Mouse (Mus musculus) kidney, postnatal 0 days (tissue): ENCODE data around the gene Tpte. TPM values are rescaled to one million over a fixed set of nuclear protein-coding genes. Genes with fewer than 3 reads are reported as not detected.
A peak's percentile ranks its signal among the peaks of the same experiment; 100 is the strongest.

Experiments used
- ATAC-seq: fragments of 200-750 bp; cut with Nextera tagmentation; replicated peaks from 2 replicates; pipeline ENCODE4 v1.8.0; 2017; ENCODE audit warnings: low read depth, moderate number of reproducible peaks, moderate TSS enrichment, moderate library complexity; ENCODE audit not compliant: low FRiP score
- DNase-seq: peaks from one replicate; pipeline ENCODE4 v3.0.0-alpha.2; 2016; ENCODE audit warnings: low spot score
- H3K27ac ChIP-seq: fragments of 300-500 bp; sonication (generic); 2 replicates; pipeline ENCODE4 v1.5.1; 2014; ENCODE audit warnings: mild to moderate bottlenecking
- H3K27me3 ChIP-seq: fragments of 300-500 bp; sonication (generic); 2 replicates; pipeline ENCODE4 v1.6.1; 2014; ENCODE audit warnings: low read length, mixed read lengths; ENCODE audit not compliant: insufficient read depth
- H3K36me3 ChIP-seq: fragments of 300-500 bp; sonication (generic); 2 replicates; pipeline ENCODE4 v1.6.1; 2014; ENCODE audit warnings: low read length, mixed read lengths; ENCODE audit not compliant: insufficient read depth
- H3K4me1 ChIP-seq: fragments of 300-500 bp; sonication (generic); replicated peaks from 2 replicates; pipeline ENCODE4 v1.6.1; 2014; ENCODE audit warnings: antibody characterized with exemption, low read length, mixed read lengths; ENCODE audit not compliant: insufficient read depth
- H3K4me2 ChIP-seq: fragments of 300-500 bp; sonication (generic); 2 replicates; pipeline ENCODE4 v1.6.1; 2014; ENCODE audit warnings: mild to moderate bottlenecking, low read length, moderate library complexity, mixed read lengths
- H3K4me3 ChIP-seq: fragments of 300-500 bp; sonication (generic); replicated peaks from 2 replicates; pipeline ENCODE4 v1.5.1; 2014; ENCODE audit warnings: low read depth, low read length
- H3K9ac ChIP-seq: fragments of 300-500 bp; sonication (generic); 2 replicates; pipeline ENCODE4 v1.6.1; 2014; ENCODE audit warnings: low read depth, low read length
- H3K9me3 ChIP-seq: fragments of 300-500 bp; sonication (generic); replicated peaks from 2 replicates; pipeline ENCODE4 v1.6.1; 2016; ENCODE audit warnings: low read length, inconsistent platforms, mixed read lengths
- CTCF ChIP-seq: IDR thresholded peaks from 2 replicates; pipeline ENCODE4 v1.5.1; 2016; ENCODE audit warnings: antibody characterized with exemption, low read depth, mild to moderate bottlenecking, moderate library complexity
- WGBS: fragments of 180-500 bp; shearing (Covaris S2); extraction: QIAGEN DNeasy Blood & Tissue Kit; methylation state at CpG from one replicate; pipeline ENCODE4 v1.1.7; 2014; 5-methylcytosine and 5-hydroxymethylcytosine counted together
- polyA plus RNA-seq: library from polyadenylated mRNA; unstranded; fragments of >200 nt; fragmentation: Nextera tagmentation; extraction: Ambion mirVana; gene quantifications from 2 replicates; pipeline ENCODE4 v1.2.1, GENCODE M21; 2015

Tpte gene
- polyA plus RNA-seq, 1 experiment from 2014 or later: not detected

DNA sequence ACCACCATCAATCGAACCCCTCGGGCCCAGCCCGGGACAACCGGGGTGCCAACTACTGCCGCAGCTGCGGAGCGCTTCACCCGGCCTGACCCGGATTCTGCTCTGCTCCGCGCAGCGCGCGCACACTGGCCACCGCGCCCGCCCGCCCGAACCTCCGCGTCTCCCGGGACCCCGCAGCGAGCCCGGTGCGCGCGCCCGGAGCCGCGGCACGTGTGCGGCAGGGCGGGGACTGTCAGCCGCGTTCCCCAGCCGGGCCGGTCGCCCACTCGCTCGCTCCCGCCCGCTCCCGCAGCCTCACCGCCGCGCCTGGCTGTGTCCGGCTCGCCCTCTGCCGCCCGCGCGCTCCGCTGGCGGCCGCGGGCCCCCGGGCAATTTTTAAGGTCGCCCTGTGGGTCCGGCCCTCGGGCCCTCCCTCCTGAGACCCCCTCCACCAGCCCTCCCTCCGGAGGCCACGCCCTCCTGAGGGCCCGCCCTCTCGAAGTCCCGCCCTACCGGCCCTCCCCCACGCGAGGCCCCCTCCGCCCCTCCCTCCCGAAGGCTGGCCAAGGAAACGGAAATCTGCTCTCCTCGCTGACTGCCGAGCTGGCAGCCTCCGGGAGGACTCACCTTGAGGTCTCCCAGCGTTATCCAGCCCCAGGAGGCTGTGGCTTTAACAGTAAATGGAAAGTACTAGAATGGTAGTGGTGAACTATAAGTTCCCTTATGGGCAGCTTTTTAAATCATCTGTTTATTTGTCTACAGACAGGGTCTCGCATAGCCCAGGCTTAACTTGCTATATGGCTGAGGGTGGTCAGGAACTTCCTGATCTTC lies 115.1 kb downstream of the Tpte start, which contains the start of gene Slc25a15:
Gene Slc25a15, minus strand, starts transcription at position 456 of the 810 bp plus-strand sequence.
- Histone ChIP-seq H3K27me3 (no peaks in the 10 kb centered on the region), H3K4me3 (peak within 1 kb of the TSS; percentile 83), H3K36me3 (no peaks in the 10 kb centered on the region), H3K9ac (peak within 1 kb of the TSS; percentile 77), H3K27ac (peak within 1 kb of the TSS; percentile 80), H3K9me3 (no peaks in the 10 kb centered on the region), H3K4me1 (peaks cover 4% of the 10 kb centered on the region; the same call in 1 of the 2 replicates), H3K4me2 (peak within 1 kb of the TSS; percentile 74)
- DNase-seq (peak; percentile 91), ATAC-seq (peak; percentile 94)
- under 1% methylated on average over 67 of the region's 77 CpGs for WGBS
- no peak for TF ChIP-seq CTCF

DNA sequence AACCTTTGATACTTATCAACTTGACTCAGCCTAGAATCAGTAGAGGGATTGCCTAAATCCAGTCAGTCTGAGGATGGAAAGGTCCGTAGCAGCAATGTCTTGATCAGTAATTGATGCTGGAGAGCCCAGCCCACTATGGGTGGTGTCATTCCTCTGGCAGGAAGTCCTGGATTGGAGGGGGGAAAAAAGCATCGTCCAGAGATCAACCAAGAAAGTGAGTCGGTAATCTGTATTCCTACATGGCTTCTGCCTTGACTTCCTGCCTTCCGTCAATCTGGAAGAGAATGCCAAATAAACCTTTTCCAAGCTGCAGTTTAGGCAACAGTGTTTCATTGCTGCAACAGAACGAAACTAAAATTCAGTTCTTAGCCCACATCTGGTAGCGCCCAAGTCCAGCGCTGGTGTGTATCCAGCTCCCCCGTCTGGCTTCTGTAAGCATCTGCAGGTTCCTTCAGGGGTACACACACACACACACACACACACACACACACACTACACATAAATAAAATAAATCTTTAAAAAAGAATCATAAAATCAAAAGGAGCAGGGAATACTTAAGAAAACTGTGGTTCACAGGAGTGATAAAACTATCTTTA lies 116.1 kb downstream of the Tpte start:
- Histone ChIP-seq H3K36me3 (no peaks in the 10 kb centered on the region), H3K4me3 (peak overlapping the region; percentile 83), H3K9ac (peak overlapping the region; percentile 77; the same call in 1 of the 2 replicates), H3K9me3 (no peaks in the 10 kb centered on the region), H3K27me3 (no peaks in the 10 kb centered on the region), H3K27ac (peak overlapping the region; percentile 80), H3K4me1 (peaks cover 4% of the 10 kb centered on the region; the same call in 1 of the 2 replicates), H3K4me2 (peak overlapping the region; percentile 74)
- peak; percentile 15; the same call in 1 of the 2 replicates for TF ChIP-seq CTCF
- DNase-seq (no peak), ATAC-seq (no peak)
- 80% methylated on average over 8 of the region's 8 CpGs for WGBS

DNA sequence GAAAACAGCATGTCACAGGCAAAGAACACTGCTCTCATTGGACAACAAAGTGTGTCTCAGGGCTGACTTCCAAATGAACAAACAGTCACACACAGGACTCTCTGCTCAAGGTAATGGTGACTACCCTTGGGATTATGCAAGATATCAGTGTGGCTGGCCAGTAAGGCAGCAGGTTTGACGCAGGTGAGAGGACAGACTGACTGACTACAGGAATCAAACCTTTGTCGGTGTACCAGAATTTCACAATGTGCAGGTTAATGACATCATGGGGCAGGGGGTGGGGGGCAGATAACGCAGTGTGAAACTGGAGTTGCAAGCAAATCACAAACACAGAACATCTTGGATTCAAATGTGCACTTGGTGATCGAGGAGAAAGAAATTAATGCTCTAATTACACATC lies 117.4 kb downstream of the Tpte start:
- Histone ChIP-seq H3K9ac (no peak overlapping the region), H3K9me3 (no peaks in the 10 kb centered on the region), H3K4me1 (peaks cover 4% of the 10 kb centered on the region; the same call in 1 of the 2 replicates), H3K36me3 (no peaks in the 10 kb centered on the region), H3K4me3 (no peak overlapping the region), H3K27ac (no peak overlapping the region), H3K27me3 (no peaks in the 10 kb centered on the region), H3K4me2 (no peak overlapping the region)
- TF ChIP-seq CTCF: no peak
- WGBS: 90% methylated on average over 4 of the region's 4 CpGs
- ATAC-seq (no peak), DNase-seq (no peak)

DNA sequence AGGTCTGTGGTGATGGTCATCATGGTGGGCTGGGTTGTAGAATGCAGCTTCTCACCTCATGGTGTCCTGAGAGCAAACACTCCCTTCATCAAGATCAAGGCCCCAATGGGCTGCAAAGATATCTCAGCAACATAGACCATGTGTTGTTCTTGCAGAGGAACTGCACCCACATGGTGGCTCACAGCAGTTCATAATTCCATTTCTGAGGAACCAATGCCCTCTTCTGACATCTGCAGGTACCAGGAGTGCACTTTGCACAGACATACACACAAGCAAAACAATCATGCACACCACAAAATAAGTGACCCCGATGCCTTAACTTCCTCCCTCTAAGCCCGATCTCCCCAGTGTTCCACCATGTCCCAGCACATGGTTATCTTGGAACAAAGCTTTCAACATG lies 120.0 kb downstream of the Tpte start:
- WGBS: 89% methylated on average over 2 of the region's 2 CpGs

DNA sequence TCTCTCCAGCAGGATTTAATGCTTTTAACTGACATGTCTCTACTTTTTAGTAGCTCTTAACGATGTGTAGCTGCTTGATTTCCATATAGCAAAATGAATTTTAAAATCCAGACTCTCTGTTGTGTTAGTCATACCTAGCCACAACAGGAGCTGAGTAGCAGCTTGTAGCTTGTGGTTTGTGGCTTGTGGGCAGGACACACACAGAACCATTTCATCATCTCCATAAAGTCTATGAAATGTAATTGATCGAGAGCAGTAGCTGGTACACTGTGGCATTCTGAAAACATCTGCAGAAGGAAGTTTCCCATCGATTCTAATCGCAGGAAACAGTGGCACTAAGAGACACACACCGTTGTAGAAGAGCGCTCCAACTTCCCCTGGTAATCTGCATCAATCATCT lies 122.5 kb downstream of the Tpte start:
- TF ChIP-seq CTCF: no peak
- no peaks in the 10 kb centered on the region for H3K4me1 ChIP-seq
- ATAC-seq: no peak

More for the DNA sequence above, 120.0 kb downstream of the Tpte start:
- Histone ChIP-seq H3K27me3 (no peaks in the 10 kb centered on the region), H3K4me3 (no peak overlapping the region), H3K4me2 (no peak overlapping the region), H3K4me1 (no peaks in the 10 kb centered on the region), H3K9ac (no peak overlapping the region), H3K36me3 (no peaks in the 10 kb centered on the region), H3K9me3 (no peaks in the 10 kb centered on the region), H3K27ac (no peak overlapping the region)
- ATAC-seq: no peak
- TF ChIP-seq CTCF: peak; percentile 29
- DNase-seq: no peak

DNA sequence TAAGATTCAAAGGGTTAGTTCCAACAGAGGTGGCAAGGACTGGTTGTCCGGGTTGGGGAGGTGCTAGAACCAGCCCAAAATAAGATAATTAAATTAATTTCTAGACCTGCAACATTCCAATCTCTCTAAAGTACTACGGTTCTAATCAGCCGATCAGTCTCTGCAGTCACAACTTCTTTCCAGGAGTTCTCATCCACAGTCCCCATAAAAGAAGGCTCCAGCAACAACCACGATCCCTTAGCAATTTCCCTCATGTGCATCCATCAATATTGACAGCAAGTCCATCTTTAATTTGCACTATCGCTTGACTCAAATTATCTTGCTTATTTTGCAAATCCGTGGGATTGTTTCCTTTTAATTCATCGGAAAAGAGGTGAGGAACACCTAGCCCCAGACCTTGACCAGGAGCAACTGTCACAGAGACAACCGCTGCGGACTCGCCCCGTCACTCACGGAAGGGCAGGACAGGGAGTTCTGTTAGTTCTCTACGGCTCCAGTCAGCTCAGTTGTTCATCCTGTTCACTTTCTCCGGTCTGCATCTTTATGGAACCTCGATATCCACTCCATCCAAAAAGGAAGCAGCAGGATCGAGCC lies 127.5 kb downstream of the Tpte start:
- Histone ChIP-seq H3K36me3 (peaks cover 3% of the 10 kb centered on the region; the same call in 1 of the 2 replicates), H3K4me1 (0 out of 2 replicates have a peak, but pooled peaks cover 6% of the 10 kb centered on the region), H3K4me2 (peak overlapping the region; percentile 65), H3K9me3 (no peaks in the 10 kb centered on the region), H3K9ac (peak overlapping the region; percentile 63), H3K4me3 (peak overlapping the region; percentile 63), H3K27ac (no peak overlapping the region), H3K27me3 (no peaks in the 10 kb centered on the region)
- DNase-seq (no peak), ATAC-seq (0 out of 2 replicates have a peak, but pooled peaks have one; percentile 18)
- no peak for TF ChIP-seq CTCF
- 12% methylated on average over 16 of the region's 16 CpGs for WGBS

More for the DNA sequence above, 122.5 kb downstream of the Tpte start:
- Histone ChIP-seq H3K36me3 (no peaks in the 10 kb centered on the region), H3K27me3 (no peaks in the 10 kb centered on the region), H3K4me2 (no peak overlapping the region), H3K4me3 (no peak overlapping the region), H3K27ac (no peak overlapping the region), H3K9me3 (no peaks in the 10 kb centered on the region), H3K9ac (no peak overlapping the region)
- DNase-seq: no peak
- WGBS: 74% methylated on average over 6 of the region's 6 CpGs
